Mouse (Mus musculus): ENCODE measurements around the gene Scaper.
A peak's percentile ranks its signal among the peaks of the same experiment; 100 is the strongest.

Gene Scaper

DNA sequence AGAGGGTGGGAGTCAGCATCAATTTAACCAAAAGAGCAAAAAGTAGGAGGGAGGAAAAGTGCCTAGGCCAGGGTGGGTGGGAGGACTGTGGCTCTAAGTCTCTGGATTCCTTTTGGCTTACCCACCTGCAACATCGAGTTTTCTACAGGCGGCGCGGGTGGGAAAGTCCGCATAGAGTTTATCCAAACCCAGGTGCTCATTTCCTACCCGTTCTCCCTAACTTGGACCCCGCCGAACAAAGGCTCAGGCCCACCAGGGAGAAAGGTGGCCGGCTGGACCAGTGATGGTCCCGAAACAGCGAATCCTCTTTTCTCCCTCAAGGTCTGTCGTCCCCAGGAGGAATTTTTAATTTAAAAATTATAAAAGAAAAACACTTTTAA is 397.5 kb downstream of the Scaper start:
- peak in 1 of 2 experiments; percentile 12 for DNase-seq (ENCODE audit: low spot score in 2 of 2)

DNA sequence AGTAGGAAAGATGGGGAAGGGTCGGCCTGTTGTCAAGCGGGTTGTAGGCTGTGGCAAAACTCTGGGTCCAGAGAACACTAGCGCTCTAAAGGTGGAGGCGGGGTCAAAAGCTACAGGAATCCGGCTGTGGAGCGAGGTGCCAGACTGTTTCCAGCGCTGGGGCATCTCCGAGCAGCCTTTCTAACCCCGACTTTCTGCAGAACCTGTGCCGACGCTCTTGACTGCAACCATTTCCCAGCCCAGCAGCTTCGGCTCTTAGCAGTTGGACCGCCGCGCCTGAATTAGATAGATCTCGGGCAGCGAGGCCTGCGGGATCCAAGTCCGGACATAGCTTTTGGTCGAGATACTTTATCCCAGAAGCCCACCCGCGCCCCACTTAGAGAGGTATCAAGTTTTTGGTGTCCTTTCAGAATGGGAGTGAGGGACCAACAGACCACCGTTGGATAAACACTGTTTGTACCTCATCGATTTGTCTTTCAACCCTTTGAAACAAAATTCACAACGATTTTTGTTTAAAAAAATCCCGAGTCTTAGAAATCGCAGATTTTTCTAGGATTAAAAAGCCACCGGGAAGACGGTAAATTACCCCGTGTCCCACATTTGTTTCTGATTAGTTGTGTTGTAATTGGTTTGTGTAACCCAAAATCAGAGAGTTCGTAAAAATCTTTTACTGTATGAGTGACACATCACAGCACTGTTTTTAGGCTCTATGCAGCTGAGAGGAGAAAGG is 398.1 kb downstream of the Scaper start:
- peak; percentile 1 to 5 for DNase-seq (ENCODE audit: low spot score in 2 of 2)

DNA sequence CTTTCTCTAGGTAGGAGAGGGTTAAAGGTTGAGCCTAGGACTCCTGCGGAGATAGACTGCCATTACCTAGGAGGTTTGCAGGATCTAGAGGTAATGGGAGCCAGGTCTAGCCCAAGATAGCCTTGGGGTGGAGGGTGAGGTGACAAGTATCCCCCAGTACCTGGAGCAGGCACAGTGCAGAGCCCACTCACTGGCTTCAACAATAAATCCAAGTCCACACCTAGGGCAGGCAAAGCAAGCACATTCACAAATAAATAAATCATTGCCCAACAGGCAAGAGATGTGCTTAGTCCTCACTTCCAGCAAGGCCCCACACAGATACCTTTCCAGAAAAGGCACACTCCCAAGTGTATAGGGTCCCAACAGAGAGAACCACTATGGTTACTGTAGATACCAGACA is 398.9 kb downstream of the Scaper start:
- no peak for DNase-seq (ENCODE audit: low spot score in 2 of 2)

DNA sequence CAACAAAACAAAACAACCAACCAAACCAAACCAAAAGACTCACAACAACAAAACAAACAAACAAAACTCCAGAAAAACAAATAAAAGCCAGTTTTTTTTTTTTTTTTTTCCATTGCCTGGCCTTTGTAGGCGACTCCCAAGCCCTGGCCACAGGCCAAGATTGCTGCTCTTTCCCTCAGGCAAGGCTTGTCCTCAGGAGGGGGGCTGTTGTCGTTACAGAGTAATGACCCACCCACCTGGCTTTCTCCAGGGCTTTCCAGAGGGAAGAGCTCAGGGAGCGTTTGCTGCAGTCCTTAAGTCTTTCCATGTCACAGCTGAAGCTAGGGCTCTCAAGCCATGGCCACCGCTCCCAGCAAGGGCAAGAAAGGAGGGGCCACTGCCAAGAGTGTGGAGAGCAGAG is 399.5 kb downstream of the Scaper start, which contains the start of gene Isl2:
Gene Isl2, plus strand, starts transcription at position 296 of the 400 bp plus-strand sequence.
- no peak for DNase-seq (ENCODE audit: low spot score in 2 of 2)

DNA sequence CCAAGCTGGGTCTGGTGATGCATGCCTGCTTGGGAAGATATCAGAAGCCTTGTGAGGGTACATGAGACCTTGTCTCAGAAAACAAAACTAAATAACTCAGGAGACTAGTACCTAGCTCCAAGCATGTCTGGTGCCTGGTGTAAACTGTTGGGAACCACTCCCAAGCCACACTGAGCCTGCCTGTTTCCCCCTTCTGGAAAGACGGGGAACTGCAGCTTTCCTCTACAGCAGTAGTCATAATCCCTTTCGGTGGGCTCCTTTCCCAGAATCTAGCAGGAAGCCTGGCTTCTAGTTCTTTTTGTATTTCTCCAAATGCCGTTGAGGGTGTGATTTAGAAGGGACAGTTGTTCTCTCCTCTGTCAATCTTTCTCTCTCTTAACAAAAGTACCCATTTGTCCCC is 402.0 kb downstream of the Scaper start:
- DNase-seq (ENCODE audit: low spot score in 2 of 2), result peak in 1 of 2 experiments; percentile 24

DNA sequence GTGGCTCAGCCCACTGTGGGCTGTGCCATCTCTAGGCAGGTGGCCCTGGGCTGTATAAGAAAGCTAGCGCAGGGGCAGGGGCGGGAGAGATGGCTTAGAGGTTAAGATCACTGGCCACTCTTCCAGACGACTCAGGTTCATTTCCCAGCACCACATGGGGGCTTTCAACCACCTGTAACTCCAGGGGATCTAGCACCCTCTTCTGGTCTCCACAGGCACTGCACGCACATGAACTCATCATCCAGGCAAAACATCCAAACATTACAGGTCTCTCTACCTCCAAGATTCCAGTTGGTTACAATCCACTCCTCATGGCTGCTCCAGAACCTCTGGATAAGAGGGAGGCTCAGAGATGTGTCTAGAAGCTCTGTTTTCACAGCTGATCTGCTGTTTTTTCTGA is 412.2 kb downstream of the Scaper start:
- peak in 1 of 2 experiments; percentile 25 for DNase-seq (ENCODE audit: low spot score in 2 of 2)

DNA sequence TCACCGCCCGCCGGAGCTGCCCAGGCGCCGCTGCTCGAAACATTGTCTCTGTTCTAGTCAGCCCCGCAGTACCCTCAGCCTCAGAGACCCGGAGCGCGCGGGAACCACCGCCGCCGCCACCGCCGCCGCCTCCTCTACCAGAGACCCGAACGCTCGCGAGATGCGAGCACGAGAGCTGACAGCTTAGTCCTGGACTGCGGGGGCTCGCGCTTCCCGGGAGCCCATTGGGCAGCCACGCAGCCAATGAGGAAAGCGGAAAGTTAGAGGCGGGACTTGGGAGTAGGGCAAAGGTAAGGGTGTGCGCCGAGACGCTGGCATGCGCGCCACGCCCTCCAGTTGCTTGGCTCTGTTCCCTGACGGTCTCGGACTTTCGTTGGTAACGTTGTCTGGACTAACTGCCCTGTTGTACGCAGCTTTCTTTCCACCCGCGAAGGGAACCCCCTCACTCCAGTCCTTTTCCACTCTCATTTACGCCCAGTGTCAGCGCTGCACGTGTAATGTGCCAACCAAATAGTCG is 425.8 kb downstream of the Scaper start, which contains the start of gene Etfa:
Gene Etfa, minus strand, starts transcription at position 217 of the 517 bp plus-strand sequence.
- peak; percentile 86 to 91 for DNase-seq (ENCODE audit: low spot score in 2 of 2)

DNA sequence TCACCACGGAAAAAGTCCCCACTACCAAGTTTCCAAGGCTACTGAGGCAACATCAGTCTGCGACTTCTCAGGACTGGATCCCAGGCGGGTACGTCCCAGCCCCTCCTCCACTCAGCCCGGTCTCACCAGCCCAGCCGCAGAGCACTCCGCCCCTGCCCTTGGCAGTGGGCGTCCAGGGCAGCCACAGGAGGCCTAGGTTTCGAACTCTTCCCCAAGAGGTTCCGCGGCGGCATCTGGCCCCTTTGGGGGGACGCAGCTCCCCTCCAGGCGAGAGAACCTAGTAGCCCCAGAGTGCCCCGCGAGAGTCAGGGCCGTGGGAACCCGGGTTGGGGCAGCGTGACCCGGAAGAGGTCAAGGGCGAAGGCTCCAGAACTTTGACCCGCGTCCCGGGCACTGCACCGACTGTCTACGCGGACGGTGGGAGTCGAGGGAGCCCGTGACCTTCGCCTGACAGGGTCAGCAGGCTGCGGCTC is 426.4 kb downstream of the Scaper start:
- DNase-seq (ENCODE audit: low spot score in 2 of 2), result no peak

DNA sequence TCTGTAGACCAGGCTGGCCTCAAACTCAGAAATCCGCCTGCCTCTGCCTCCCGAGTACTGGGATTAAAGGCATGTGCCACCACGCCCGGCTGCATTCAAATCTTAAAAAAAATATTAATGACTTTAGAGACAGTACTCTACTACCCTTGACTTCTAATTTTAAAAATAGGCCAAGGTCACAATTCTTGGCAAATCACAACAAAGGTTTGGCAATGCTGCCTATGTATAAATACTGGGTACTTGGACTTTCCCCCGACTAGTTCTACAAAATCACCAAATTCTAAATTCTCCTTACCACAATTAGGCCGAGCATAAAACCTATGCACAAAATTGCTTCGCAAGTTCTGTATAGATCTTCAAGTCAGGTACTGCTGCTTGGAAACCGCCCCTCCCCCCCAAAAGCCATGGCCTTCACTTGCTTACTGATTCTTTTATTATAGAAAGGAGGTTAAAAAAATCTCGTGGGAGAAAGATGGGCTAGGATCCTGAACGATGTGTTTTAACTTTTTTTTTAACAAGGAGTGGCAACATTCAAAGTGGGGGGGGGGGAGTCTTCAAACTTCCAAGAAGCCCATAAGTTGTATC is 427.2 kb downstream of the Scaper start:
- DNase-seq (ENCODE audit: low spot score in 2 of 2), result no peak

DNA sequence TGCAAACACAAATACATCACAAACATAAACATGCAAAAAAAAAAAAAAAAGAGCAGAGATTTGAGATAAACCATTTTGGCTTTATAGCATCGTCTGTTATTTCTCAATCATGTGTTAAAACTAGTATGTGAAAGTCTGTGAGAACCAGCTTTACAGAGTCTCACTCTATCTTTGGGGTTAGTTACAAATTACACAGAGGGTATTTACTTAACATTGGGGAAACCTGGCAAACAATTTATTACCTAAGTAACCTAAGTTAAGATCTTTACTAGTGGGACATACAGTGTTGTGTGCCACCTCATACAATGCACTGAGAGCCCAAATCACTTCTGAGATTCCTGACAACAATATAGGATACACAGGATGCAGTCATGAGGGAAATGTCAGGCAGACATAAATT is 428.2 kb downstream of the Scaper start:
- DNase-seq (ENCODE audit: low spot score in 2 of 2), result no peak

DNA sequence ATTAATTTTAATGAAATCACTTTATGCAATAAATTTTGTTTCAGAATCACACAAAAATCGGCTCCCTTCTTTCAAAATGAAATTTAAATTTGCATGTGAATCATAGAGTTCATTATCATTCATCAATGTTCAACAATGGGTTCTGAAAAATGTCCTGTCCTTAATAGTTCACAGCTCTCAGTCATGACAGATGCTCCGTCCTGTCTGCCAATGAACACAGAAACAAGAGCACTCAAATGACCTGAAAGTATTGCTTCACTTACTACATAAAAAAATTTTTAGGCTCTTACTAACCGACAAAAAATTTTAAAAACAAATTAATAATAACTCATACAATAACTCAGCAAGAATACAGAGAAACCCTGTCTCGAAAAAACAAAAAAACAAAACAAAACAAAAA is 429.2 kb downstream of the Scaper start:
- DNase-seq (ENCODE audit: low spot score in 2 of 2), result no peak

DNA sequence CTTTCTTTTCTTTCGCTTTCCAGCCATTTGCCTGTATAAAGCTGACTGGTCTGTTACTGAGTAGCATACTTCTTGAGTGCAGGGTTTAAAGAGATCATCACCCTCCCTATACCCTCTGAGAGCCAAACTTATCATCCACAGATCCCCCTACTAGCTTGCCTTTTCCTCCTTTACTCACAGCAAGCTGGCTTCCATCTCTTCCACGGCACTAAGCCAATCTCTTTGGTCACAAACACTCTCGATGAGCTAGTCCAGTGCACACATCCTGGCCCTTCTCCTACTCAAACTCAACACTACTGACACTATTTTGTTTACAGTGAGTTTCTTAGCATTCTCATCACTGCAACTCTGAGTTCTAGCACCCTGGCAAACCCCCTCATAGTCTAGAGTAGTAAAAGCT is 430.0 kb downstream of the Scaper start:
- no peak for DNase-seq (ENCODE audit: low spot score in 2 of 2)
